Mouse (Mus musculus): ENCODE measurements around the gene Gm4737. TPM values are rescaled to one million over a fixed set of nuclear protein-coding genes. Genes with fewer than 3 reads are reported as not detected.
A peak's percentile ranks its signal among the peaks of the same experiment; 100 is the strongest.

Gm4737 gene
- polyA plus RNA-seq, 1 experiment from 2014 or later, result 5.3 TPM

GRCm38 (mm10) chr16:46146962-46147361, 7.9 kb downstream of the Gm4737 start:
- H3K27me3 ChIP-seq (ENCODE audit: control insufficient read depth, insufficient read depth, low read length), result no peaks in the 10 kb centered on the region
- H3K27ac ChIP-seq (ENCODE audit: low read length), result peak overlapping the region; percentile 49
- no peaks in the 10 kb centered on the region for H3K9me3 ChIP-seq (replicated peaks; ENCODE audit: control insufficient read depth, low read length)
- peaks cover 4% of the 10 kb centered on the region for H3K4me1 ChIP-seq (ENCODE audit: control insufficient read depth, insufficient read depth, low read length)
- H3K4me2 ChIP-seq (ENCODE audit: low read depth, low read length), result no peak overlapping the region
- ATAC-seq (replicated peaks; ENCODE audit: extremely low read depth, insufficient read depth, low FRiP score), result no peak
- no peak overlapping the region for H3K4me3 ChIP-seq (ENCODE audit: low read length)
- no peak overlapping the region for H3K9ac ChIP-seq (ENCODE audit: low read length)
- no peaks in the 10 kb centered on the region for H3K36me3 ChIP-seq (ENCODE audit: control insufficient read depth, insufficient read depth)
- WGBS, result 45% methylated on average over 3 of the region's 3 CpGs

DNA sequence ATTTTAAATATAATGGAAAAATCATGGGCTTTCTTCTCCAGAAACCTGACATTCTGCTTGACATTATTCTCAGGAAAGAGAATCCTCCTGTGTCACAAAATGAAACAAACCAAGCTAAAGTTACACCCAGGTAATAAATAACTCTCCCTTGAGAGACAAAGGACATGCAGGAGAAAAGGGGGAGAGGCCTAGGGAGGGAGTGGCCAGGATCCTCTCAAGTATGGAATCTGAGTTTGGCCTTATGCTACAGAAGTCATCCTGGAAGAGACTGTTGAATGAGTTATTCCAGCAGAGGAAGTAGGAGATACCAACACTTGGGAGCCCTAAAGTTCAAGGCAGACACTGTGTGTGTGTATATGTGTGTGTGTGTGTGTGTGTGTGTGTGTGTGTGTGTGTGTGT, 32.6 kb downstream of the Gm4737 start:
- ATAC-seq (replicated peaks; ENCODE audit: extremely low read depth, insufficient read depth, low FRiP score), result no peak
- Histone ChIP-seq H3K27ac (ENCODE audit: low read length) (no peak overlapping the region), H3K27me3 (ENCODE audit: control insufficient read depth, insufficient read depth, low read length) (no peaks in the 10 kb centered on the region)

GRCm38 (mm10) chr16:46121420-46121819, 33.5 kb downstream of the Gm4737 start:
- H3K4me3 ChIP-seq (ENCODE audit: low read length), result no peak overlapping the region
- no peaks in the 10 kb centered on the region for H3K27me3 ChIP-seq (ENCODE audit: control insufficient read depth, insufficient read depth, low read length)
- H3K9me3 ChIP-seq (replicated peaks; ENCODE audit: control insufficient read depth, low read length), result no peaks in the 10 kb centered on the region
- no peaks in the 10 kb centered on the region for H3K4me1 ChIP-seq (ENCODE audit: control insufficient read depth, insufficient read depth, low read length)
- 31% methylated on average over 2 of the region's 2 CpGs for WGBS
- no peak overlapping the region for H3K4me2 ChIP-seq (ENCODE audit: low read depth, low read length)
- H3K9ac ChIP-seq (ENCODE audit: low read length), result no peak overlapping the region
- ATAC-seq (replicated peaks; ENCODE audit: extremely low read depth, insufficient read depth, low FRiP score), result peak; percentile 37; the same call in 1 of the 2 replicates
- H3K36me3 ChIP-seq (ENCODE audit: control insufficient read depth, insufficient read depth), result no peaks in the 10 kb centered on the region
- H3K27ac ChIP-seq (ENCODE audit: low read length), result no peak overlapping the region

More for the DNA sequence above, 32.6 kb downstream of the Gm4737 start:
- no peak overlapping the region for H3K4me3 ChIP-seq (ENCODE audit: low read length)
- H3K36me3 ChIP-seq (ENCODE audit: control insufficient read depth, insufficient read depth), result no peaks in the 10 kb centered on the region
- no peak overlapping the region for H3K9ac ChIP-seq (ENCODE audit: low read length)
- no peaks in the 10 kb centered on the region for H3K9me3 ChIP-seq (replicated peaks; ENCODE audit: control insufficient read depth, low read length)
- H3K4me2 ChIP-seq (ENCODE audit: low read depth, low read length), result no peak overlapping the region
- no peaks in the 10 kb centered on the region for H3K4me1 ChIP-seq (ENCODE audit: control insufficient read depth, insufficient read depth, low read length)

DNA sequence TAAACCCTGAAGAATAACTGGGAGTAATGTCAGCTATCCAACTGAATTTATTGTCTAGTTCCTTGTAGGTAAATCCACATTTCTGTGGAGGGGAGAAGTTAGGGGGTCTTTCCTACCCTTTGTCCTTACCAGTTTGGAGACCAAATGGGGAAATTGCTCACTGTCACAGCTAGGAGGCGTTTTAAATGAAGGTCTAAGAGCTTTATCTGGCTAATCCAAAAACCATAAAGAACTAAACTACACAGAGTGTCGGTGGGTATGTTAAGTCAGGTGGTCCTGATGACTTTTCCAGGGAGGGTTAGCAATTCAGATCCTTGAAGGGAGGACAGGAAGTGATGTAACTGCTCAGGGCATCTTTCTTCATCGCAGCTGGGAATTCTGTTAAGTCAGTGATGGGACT, 34.3 kb downstream of the Gm4737 start:
- Histone ChIP-seq H3K4me2 (ENCODE audit: low read depth, low read length) (no peak overlapping the region), H3K4me1 (ENCODE audit: control insufficient read depth, insufficient read depth, low read length) (no peaks in the 10 kb centered on the region), H3K9me3 (replicated peaks; ENCODE audit: control insufficient read depth, low read length) (no peaks in the 10 kb centered on the region), H3K27ac (ENCODE audit: low read length) (no peak overlapping the region; the same call in 1 of the 2 replicates), H3K4me3 (ENCODE audit: low read length) (no peak overlapping the region), H3K27me3 (ENCODE audit: control insufficient read depth, insufficient read depth, low read length) (no peaks in the 10 kb centered on the region), H3K9ac (ENCODE audit: low read length) (no peak overlapping the region), H3K36me3 (ENCODE audit: control insufficient read depth, insufficient read depth) (no peaks in the 10 kb centered on the region)
- 54% methylated on average over 3 of the region's 3 CpGs for WGBS
- no peak for ATAC-seq (replicated peaks; ENCODE audit: extremely low read depth, insufficient read depth, low FRiP score)

DNA sequence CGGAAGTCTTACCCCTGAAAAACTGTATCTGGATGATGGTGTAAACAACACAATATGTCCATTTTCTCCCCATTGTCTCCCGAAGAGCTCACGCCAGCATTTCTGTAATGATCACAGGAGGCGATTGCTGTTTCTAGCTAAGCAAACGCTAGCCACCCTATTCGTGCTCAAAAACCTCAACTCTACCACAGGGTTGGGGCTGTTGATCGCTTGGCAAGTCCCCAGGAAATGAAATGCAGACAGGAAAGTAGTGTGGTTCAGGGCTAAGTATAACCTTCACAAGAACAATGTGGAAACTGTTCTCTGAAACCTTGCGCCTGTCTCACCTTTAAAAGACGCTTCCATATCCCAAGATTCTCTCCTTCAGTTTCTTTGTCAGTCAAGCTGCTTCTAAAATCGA, 34.9 kb downstream of the Gm4737 start, which contains the start of gene Cd96:
Cd96 (minus strand) TSS at position 232 of the 400 bp plus-strand sequence.
- Histone ChIP-seq H3K4me3 (ENCODE audit: low read length) (no peak within 1 kb of the TSS), H3K27me3 (ENCODE audit: control insufficient read depth, insufficient read depth, low read length) (no peaks in the 10 kb centered on the region), H3K36me3 (ENCODE audit: control insufficient read depth, insufficient read depth) (no peaks in the 10 kb centered on the region), H3K4me2 (ENCODE audit: low read depth, low read length) (no peak within 1 kb of the TSS), H3K27ac (ENCODE audit: low read length) (no peak within 1 kb of the TSS; the same call in 1 of the 2 replicates), H3K9ac (ENCODE audit: low read length) (no peak within 1 kb of the TSS), H3K9me3 (replicated peaks; ENCODE audit: control insufficient read depth, low read length) (no peaks in the 10 kb centered on the region), H3K4me1 (ENCODE audit: control insufficient read depth, insufficient read depth, low read length) (no peaks in the 10 kb centered on the region)
- 66% methylated on average over 10 of the region's 10 CpGs for WGBS
- ATAC-seq (replicated peaks; ENCODE audit: extremely low read depth, insufficient read depth, low FRiP score), result no peak

GRCm38 (mm10) chr16:46117645-46118044, 37.2 kb downstream of the Gm4737 start:
- Histone ChIP-seq H3K4me2 (ENCODE audit: low read depth, low read length) (no peak overlapping the region), H3K36me3 (ENCODE audit: control insufficient read depth, insufficient read depth) (no peaks in the 10 kb centered on the region), H3K9ac (ENCODE audit: low read length) (no peak overlapping the region), H3K27me3 (ENCODE audit: control insufficient read depth, insufficient read depth, low read length) (no peaks in the 10 kb centered on the region), H3K9me3 (replicated peaks; ENCODE audit: control insufficient read depth, low read length) (no peaks in the 10 kb centered on the region), H3K4me1 (ENCODE audit: control insufficient read depth, insufficient read depth, low read length) (no peaks in the 10 kb centered on the region), H3K27ac (ENCODE audit: low read length) (no peak overlapping the region), H3K4me3 (ENCODE audit: low read length) (no peak overlapping the region)
- 82% methylated on average over 3 of the region's 3 CpGs for WGBS
- no peak for ATAC-seq (replicated peaks; ENCODE audit: extremely low read depth, insufficient read depth, low FRiP score)

GRCm38 (mm10) chr16:46114727-46115126, 40.1 kb downstream of the Gm4737 start:
- Histone ChIP-seq H3K9ac (ENCODE audit: low read length) (no peak overlapping the region), H3K27ac (ENCODE audit: low read length) (no peak overlapping the region), H3K36me3 (ENCODE audit: control insufficient read depth, insufficient read depth) (no peaks in the 10 kb centered on the region), H3K9me3 (replicated peaks; ENCODE audit: control insufficient read depth, low read length) (no peaks in the 10 kb centered on the region), H3K4me2 (ENCODE audit: low read depth, low read length) (no peak overlapping the region), H3K4me3 (ENCODE audit: low read length) (no peak overlapping the region), H3K4me1 (ENCODE audit: control insufficient read depth, insufficient read depth, low read length) (no peaks in the 10 kb centered on the region), H3K27me3 (ENCODE audit: control insufficient read depth, insufficient read depth, low read length) (no peaks in the 10 kb centered on the region)
- 53% methylated on average over 2 of the region's 2 CpGs for whole genome bisulfite sequencing
- ATAC-seq (replicated peaks; ENCODE audit: extremely low read depth, insufficient read depth, low FRiP score), result no peak

DNA sequence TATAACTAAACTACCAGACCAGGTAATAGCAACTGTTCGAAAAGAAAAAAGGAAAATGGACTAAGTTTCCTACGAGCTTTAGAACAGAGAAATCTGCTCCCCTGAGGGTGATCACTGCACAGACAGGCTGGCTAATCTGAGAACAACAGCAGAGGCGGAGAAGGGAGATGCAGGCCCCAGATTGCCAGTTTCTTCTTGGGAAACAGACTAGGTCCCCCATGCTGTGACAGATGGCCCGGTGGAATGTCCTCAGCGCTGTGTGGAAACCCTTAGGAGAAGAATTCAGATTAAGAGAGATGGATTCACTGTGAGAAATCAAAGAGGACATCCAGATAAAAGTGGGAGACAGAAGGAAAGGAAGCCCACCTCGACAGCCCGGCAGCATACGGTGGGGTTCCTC, 45.3 kb downstream of the Gm4737 start:
- ATAC-seq (replicated peaks; ENCODE audit: extremely low read depth, insufficient read depth, low FRiP score), result no peak
- WGBS, result 31% methylated on average over 8 of the region's 8 CpGs
- Histone ChIP-seq H3K27ac (ENCODE audit: low read length) (no peak overlapping the region), H3K9me3 (replicated peaks; ENCODE audit: control insufficient read depth, low read length) (no peaks in the 10 kb centered on the region), H3K4me2 (ENCODE audit: low read depth, low read length) (no peak overlapping the region), H3K36me3 (ENCODE audit: control insufficient read depth, insufficient read depth) (no peaks in the 10 kb centered on the region), H3K4me3 (ENCODE audit: low read length) (no peak overlapping the region), H3K4me1 (ENCODE audit: control insufficient read depth, insufficient read depth, low read length) (no peaks in the 10 kb centered on the region), H3K9ac (ENCODE audit: low read length) (no peak overlapping the region), H3K27me3 (ENCODE audit: control insufficient read depth, insufficient read depth, low read length) (no peaks in the 10 kb centered on the region)

GRCm38 (mm10) chr16:46107431-46107830, 47.4 kb downstream of the Gm4737 start:
- no peaks in the 10 kb centered on the region for H3K9me3 ChIP-seq (replicated peaks; ENCODE audit: control insufficient read depth, low read length)

More at GRCm38 (mm10) chr16:46107431-46107830, 47.4 kb downstream of the Gm4737 start:
- H3K9ac ChIP-seq (ENCODE audit: low read length), result no peak overlapping the region
- no peaks in the 10 kb centered on the region for H3K27me3 ChIP-seq (ENCODE audit: control insufficient read depth, insufficient read depth, low read length)
- H3K27ac ChIP-seq (ENCODE audit: low read length), result no peak overlapping the region
- H3K36me3 ChIP-seq (ENCODE audit: control insufficient read depth, insufficient read depth), result no peaks in the 10 kb centered on the region
- H3K4me3 ChIP-seq (ENCODE audit: low read length), result no peak overlapping the region
- H3K4me2 ChIP-seq (ENCODE audit: low read depth, low read length), result no peak overlapping the region
- no peak for ATAC-seq (replicated peaks; ENCODE audit: extremely low read depth, insufficient read depth, low FRiP score)
- WGBS, result 59% methylated on average over 4 of the region's 4 CpGs
- H3K4me1 ChIP-seq (ENCODE audit: control insufficient read depth, insufficient read depth, low read length), result no peaks in the 10 kb centered on the region
